Mouse (Mus musculus) liver, adult 2 months (tissue): ENCODE results near the gene Srd5a3.

ENCODE experiments used
- CTCF ChIP-seq: fragments of 200-500 bp; IDR thresholded peaks from 2 replicates; pipeline ENCODE4 v1.5.1; 2011; ENCODE audit warnings: low read depth, low read length, control low read depth
- POLR2A ChIP-seq: fragments of 200-500 bp; IDR thresholded peaks from 2 replicates; pipeline ENCODE4 v1.6.1; 2011; ENCODE audit warnings: low read length, control low read depth; ENCODE audit not compliant: insufficient read depth; ENCODE audit errors: extremely low read depth

DNA sequence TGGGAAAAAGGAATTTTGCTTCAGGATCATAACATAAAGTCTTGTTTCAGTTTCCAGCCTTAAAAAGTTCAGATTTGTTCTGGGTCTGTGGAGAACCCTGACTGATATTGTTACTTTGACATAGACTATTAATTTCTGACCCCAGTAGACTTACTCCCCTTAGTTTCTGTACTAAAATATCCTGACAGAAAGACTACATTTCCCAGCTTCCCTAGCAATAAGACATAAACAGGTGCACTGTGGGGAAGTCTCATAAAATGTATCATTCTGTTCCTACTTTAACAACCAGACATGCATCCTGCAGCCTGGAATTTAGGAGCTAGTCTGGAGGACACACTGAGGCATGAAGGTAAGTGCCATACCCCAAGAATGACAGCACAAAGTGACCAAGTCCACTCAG is 31.0 kb downstream of the Srd5a3 start:
- TF ChIP-seq CTCF = no peak
- TF ChIP-seq POLR2A = no peak
